Comparison of ENCODE assay signal across 8 mouse cellular contexts in genomic region chr4:135762251-135762906, GRCm38 (mm10). TPM values are rescaled to one million over a fixed set of nuclear protein-coding genes. Genes with fewer than 3 reads are reported as not detected.
DNase-seq lines count a peak whose midpoint lies in the region; ATAC-seq and TF ChIP-seq lines count a peak whose summit lies in the region.

No protein-coding gene starts in this region.

- TF ChIP-seq CTCF in lung, postnatal 0 days (IDR thresholded peaks at IDR 0.05), result no peak

- TF ChIP-seq EP300 in lung, postnatal 0 days (IDR thresholded peaks at IDR 0.05), result no peak

- no peak overlapping the region for H3K9ac ChIP-seq in lung, postnatal 0 days (replicated peaks; ENCODE audit: low read depth)

- H3K4me1 ChIP-seq in lung, postnatal 0 days (ENCODE audit: insufficient read depth, low read depth, low read length), result no peaks in the 10 kb centered on the region

- H3K9me3 ChIP-seq in lung, postnatal 0 days (ENCODE audit: low read length), result no peaks in the 10 kb centered on the region

- WGBS in lung, postnatal 0 days, result 6% methylated on average over 19 of the region's 19 CpGs

- peak; percentile 56 to 71 for DNase-seq in urinary bladder, adult 18-20 months (ENCODE audit: low spot score in 2 of 2)
- no peak for DNase-seq in urinary bladder, postnatal 10 days (ENCODE audit: low spot score)
- peak; percentile 27 to 64 for DNase-seq in heart, postnatal 14 days
- peak; percentile 89 to 92 for DNase-seq in kidney, postnatal 4 days
- DNase-seq in lung, postnatal 0 days (ENCODE audit: low spot score), result peak; percentile 78
- peak; percentile 39 for DNase-seq in ovary, postnatal 10 days (ENCODE audit: low spot score)
- DNase-seq in thymus, postnatal 10 days (ENCODE audit: low spot score in 2 of 2), result peak; percentile 55 to 70

- H3K4me2 ChIP-seq in lung, postnatal 0 days (replicated peaks; ENCODE audit: low read depth, low read length), result peak overlapping the region; percentile 48

- ATAC-seq in erythroblast, adult 5-6 weeks (replicated peaks; ENCODE audit: low FRiP score, poor library complexity, severe bottlenecking), result peak; percentile 74
- ATAC-seq in lung, postnatal 0 days, result peak; percentile 93

- no peaks in the 10 kb centered on the region for H3K36me3 ChIP-seq in lung, postnatal 0 days (ENCODE audit: insufficient read depth, low read length)

- no peaks in the 10 kb centered on the region for H3K27me3 ChIP-seq in lung, postnatal 0 days (replicated peaks; ENCODE audit: insufficient read depth, low read length)

- intact Hi-C loops in heart, postnatal 14 days (cut with DNase I), result no loop called here

- H3K4me3 ChIP-seq in lung, postnatal 0 days (ENCODE audit: low read depth, low read length), result no peak overlapping the region

- no peak overlapping the region for H3K27ac ChIP-seq in lung, postnatal 0 days (ENCODE audit: low read length)

RNA-seq across cellular contexts. Expression of gene Myom3, which starts 2.9 kb away (rescaled TPM):
- total RNA-seq in erythroblast, adult 5-6 weeks (2015; ENCODE audit: low replicate concordance), result not detected in 2 replicates
- total RNA-seq in erythroblast, adult 5-6 weeks (2017; ENCODE audit: low replicate concordance), result 0.51 TPM in 1 of 2 replicates, not detected in the other
- 1 to 10 TPM in 1 of 2 experiments, under 1 TPM in 1; 0.61 to 1.1 TPM for total RNA-seq in heart, postnatal 14 days (2021)
- polyA plus RNA-seq in lung, postnatal 0 days (2015; fragmentation: Nextera tagmentation; extraction: Ambion mirVana), result 3.0 and 3.3 TPM in 2 replicates

RNA-seq across cellular contexts. Expression of gene Il22ra1, which starts 34.4 kb away (rescaled TPM):
- total RNA-seq in erythroblast, adult 5-6 weeks (2015; ENCODE audit: low replicate concordance), result not detected in 2 replicates
- total RNA-seq in erythroblast, adult 5-6 weeks (2017; ENCODE audit: low replicate concordance), result not detected in 2 replicates
- under 1 TPM; 0.44 to 0.53 TPM for total RNA-seq in heart, postnatal 14 days (2021)
- polyA plus RNA-seq in lung, postnatal 0 days (2015; fragmentation: Nextera tagmentation; extraction: Ambion mirVana), result not detected in 2 replicates
